Mouse (Mus musculus): Measurements from ENCODE around the gene Rnf167. TPM values are rescaled to one million over a fixed set of nuclear protein-coding genes. Genes with fewer than 3 reads are reported as not detected.

Rnf167 gene
- total RNA-seq, 2 experiments from 2014 or later, result 100 to 106 TPM

Other genes with a start within 250 kb of the Rnf167 start
- gene Pelp1, start 237.2 kb upstream of the Rnf167 start, total RNA-seq (2021), result 10 to 100 TPM; 37.2 to 40.5 TPM
- 10 to 100 TPM; 30.4 to 32.3 TPM for gene Arrb2, start 214.6 kb upstream of the Rnf167 start, total RNA-seq (2021)
- 10 to 100 TPM; 17.3 to 18.6 TPM for gene Med11, start 195.3 kb upstream of the Rnf167 start, total RNA-seq (2021)
- gene Zmynd15, start 187.8 kb upstream of the Rnf167 start, total RNA-seq (2021), result 1 to 10 TPM; 2.2 to 2.3 TPM
- 1 to 10 TPM; 5.8 to 7.4 TPM for gene Cxcl16, start 187.3 kb upstream of the Rnf167 start, total RNA-seq (2021)
- 1 to 10 TPM; 1.3 TPM for gene Tm4sf5, start 142.0 kb upstream of the Rnf167 start, total RNA-seq (2021)
- gene Vmo1, start 132.6 kb upstream of the Rnf167 start, total RNA-seq (2021), result under 1 TPM; 0.51 to 0.64 TPM
- gene Gltpd2, start 128.0 kb upstream of the Rnf167 start, total RNA-seq (2021), result 1 to 10 TPM in 1 of 2 experiments, not detected in 1; 5.0 TPM
- gene Psmb6, start 121.9 kb upstream of the Rnf167 start, total RNA-seq (2021), result 100 to 1,000 TPM; 289 to 310 TPM
- gene Gm40193, start 114.3 kb upstream of the Rnf167 start, total RNA-seq (2021), result not detected
- gene Pld2, start 107.2 kb upstream of the Rnf167 start, total RNA-seq (2021), result 10 to 100 TPM; 11.8 to 15.4 TPM
- 10 to 100 TPM; 67.7 to 67.8 TPM for gene Mink1, start 84.4 kb upstream of the Rnf167 start, total RNA-seq (2021)
- not detected for gene 4930544D05Rik, start 31.4 kb upstream of the Rnf167 start, total RNA-seq (2021)
- under 1 TPM in 1 of 2 experiments, not detected in 1; 0.36 TPM for gene Chrne, start 28.0 kb upstream of the Rnf167 start, total RNA-seq (2021)
- 1 to 10 TPM in 1 of 2 experiments, under 1 TPM in 1; 0.28 to 1.2 TPM for gene Gp1ba, start 8.1 kb upstream of the Rnf167 start, total RNA-seq (2021)
- 100 to 1,000 TPM; 153 TPM for gene Slc25a11, start 244 bp downstream of the Rnf167 start, total RNA-seq (2021)
- gene Pfn1, start 7.4 kb downstream of the Rnf167 start, total RNA-seq (2021), result 100 to 1,000 TPM; 804 to 830 TPM
- gene Eno3, start 10.0 kb downstream of the Rnf167 start, total RNA-seq (2021), result 100 to 1,000 TPM in 1 of 2 experiments, 10 to 100 TPM in 1; 72.6 to 112 TPM
- gene Spag7, start 22.2 kb downstream of the Rnf167 start, total RNA-seq (2021), result 10 to 100 TPM; 82.0 to 87.2 TPM
- gene Camta2, start 40.9 kb downstream of the Rnf167 start, total RNA-seq (2021), result 10 to 100 TPM; 36.2 to 37.8 TPM
- gene Inca1, start 52.9 kb downstream of the Rnf167 start, total RNA-seq (2021), result 10 to 100 TPM in 1 of 2 experiments, 1 to 10 TPM in 1; 7.0 to 10.2 TPM
- 100 to 1,000 TPM; 135 to 149 TPM for gene Kif1c, start 53.3 kb downstream of the Rnf167 start, total RNA-seq (2021)
- 10 to 100 TPM; 12.9 to 13.2 TPM for gene Zfp3, start 117.0 kb downstream of the Rnf167 start, total RNA-seq (2021)
- gene Scimp, start 165.4 kb downstream of the Rnf167 start, total RNA-seq (2021), result under 1 TPM; 0.48 to 0.68 TPM
- 10 to 100 TPM; 95.2 to 96.0 TPM for gene Rabep1, start 197.5 kb downstream of the Rnf167 start, total RNA-seq (2021)

Measured in adrenal gland, postnatal 4 days (tissue).